Mouse (Mus musculus): ENCODE measurements at regions not wholly inside any gene's neighbourhood (a gene's known extent, or its start where the extent isn't known, plus 50 kb on each side); places are given as distances from the start of the nearest gene placed in this dataset.

DNA sequence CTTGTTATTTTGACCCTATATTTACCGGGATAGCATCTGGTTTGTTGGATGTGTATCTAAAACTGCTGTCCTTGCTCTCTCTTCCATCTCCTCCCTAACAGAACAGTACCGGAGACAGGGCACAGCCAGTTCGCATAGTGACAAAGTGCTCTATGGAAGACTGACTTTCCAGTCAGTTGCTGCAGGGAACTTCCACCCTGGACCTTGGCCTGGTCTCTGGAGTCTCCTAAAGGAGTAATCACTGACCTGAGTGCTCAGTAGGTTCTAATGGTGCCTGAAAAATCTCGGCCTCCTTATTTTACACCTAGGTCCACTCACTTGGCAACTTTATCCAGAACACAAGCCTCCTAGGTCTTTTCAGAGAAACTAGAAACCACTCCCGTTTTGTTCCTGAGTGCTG lies 130.9 kb upstream of the Hmgn3 start:
- DNase-seq (ENCODE audit: extremely low spot score in 1 of 2, low spot score in 1 of 2) = no peak

- no peak for DNase-seq (ENCODE audit: extremely low spot score in 1 of 2, low spot score in 1 of 2)
Observed at GRCm38 (mm10) chr9:83276291-83276690, 129.8 kb upstream of the Hmgn3 start.

DNA sequence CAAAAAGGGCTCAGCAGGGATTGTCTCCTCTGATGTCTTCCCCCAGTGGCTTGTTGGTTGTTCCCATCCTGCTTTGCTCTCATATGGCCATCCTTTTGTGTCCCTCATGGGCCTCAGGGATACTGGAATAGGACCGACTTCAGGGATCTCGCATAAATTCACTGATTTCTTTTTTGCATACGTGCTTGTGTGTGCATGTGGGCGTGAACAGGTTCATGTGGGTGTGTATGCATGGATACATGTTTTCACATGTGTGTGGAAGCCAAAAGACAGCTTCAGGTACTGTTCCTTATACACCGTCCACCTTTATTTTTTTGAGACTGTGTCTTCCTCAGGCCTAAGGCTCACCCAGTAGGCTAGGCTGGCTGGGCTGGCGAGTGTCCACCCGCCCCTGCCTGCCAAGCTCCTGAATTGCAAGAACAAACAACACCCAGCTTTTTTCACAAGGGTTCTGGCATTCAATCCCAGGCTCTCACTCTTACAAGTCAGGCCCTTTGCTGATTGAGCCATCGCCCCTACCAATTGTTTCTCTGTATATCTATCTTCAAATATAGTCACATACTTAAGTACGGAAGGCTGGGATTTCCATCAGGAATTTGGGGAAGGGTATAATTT lies 127.0 kb upstream of the Hmgn3 start:
- DNase-seq (ENCODE audit: extremely low spot score in 1 of 2, low spot score in 1 of 2) = no peak

GRCm38 (mm10) chr9:83265736-83266135 lies 119.3 kb upstream of the Hmgn3 start:
- no peak for DNase-seq (ENCODE audit: extremely low spot score in 1 of 2, low spot score in 1 of 2)

GRCm38 (mm10) chr9:83259511-83259910 lies 113.0 kb upstream of the Hmgn3 start:
- DNase-seq (ENCODE audit: extremely low spot score in 1 of 2, low spot score in 1 of 2) = no peak

- no peak for DNase-seq (ENCODE audit: extremely low spot score in 1 of 2, low spot score in 1 of 2)
Observed at GRCm38 (mm10) chr9:83258986-83259385, 112.5 kb upstream of the Hmgn3 start.

DNA sequence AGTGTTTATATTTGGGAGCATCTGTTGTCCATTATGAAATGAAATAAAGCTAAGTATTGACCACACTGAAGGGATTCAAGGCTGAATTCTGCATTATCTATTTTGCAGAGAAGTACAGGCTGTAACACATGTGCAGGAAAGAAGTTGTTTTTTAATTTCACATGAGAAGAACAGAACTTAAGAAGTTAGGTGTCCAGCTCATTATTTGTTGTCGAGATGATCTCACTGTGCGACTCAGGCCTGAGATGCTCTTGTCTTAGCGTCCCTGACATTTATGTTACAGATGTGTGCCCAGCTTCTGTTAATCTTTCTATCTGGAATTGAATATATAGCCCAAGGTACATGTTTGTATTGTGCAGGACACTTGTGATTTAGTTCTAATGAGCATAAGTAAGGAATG lies 112.0 kb upstream of the Hmgn3 start:
- no peak for DNase-seq (ENCODE audit: extremely low spot score in 1 of 2, low spot score in 1 of 2)

DNA sequence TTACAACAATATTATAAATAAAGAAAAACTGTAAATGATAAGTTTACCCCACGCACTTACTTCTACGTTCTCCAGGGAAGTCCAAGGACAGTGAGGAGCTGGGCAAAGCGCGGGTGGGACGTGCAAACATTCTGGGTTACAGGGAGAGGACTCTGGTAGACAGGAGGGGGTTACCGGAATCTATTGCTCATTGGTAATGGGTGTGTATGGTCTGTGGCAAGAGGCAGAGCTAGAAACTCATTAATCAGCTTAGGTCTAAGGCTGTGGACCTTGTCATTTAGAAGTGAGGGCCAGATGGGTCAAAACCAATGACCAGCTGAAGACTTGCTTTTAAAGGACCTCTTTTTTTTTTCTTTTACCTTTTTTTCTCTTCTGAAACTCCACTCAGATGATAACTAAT lies 107.9 kb upstream of the Hmgn3 start:
- DNase-seq (ENCODE audit: extremely low spot score in 1 of 2, low spot score in 1 of 2) = no peak

DNA sequence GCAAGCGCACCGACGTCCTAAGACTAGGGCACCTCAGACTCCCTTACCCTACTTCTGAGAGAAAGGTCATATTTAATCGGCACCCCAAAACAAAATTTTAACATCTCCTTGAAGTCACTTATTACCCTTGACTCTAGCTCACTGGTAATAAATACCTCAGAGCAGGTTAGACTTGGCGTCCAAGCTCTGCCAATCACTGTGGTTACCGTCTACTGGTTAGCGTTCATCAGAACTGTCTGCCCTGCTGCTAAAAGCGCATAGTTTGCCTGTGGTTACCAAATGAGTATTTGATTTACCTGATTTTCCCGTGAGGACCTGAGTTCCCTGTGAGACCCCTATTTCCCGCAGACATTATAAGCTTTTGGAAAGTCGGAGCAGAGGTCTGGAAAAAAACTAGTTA lies 107.3 kb upstream of the Hmgn3 start:
- no peak for DNase-seq (ENCODE audit: extremely low spot score in 1 of 2, low spot score in 1 of 2)

DNA sequence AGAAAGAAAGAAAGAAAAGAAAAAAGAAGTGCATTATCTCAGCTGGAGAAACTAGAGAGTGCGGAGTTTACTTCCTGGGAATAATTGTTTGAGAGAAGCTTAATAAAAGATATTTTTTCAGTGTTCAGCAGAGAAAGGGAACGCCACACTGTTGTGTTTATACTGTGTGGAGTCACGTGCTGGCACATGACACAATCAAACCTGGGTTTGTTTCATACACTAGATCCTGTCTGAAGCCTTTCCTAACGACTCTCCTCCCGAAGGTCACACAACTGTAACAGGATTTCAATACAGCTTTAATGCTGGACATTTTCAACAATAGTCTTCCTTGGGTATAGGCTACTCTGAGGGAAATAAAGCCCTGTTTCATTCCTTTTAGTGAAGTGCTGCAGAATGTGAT lies 105.3 kb upstream of the Hmgn3 start:
- DNase-seq (ENCODE audit: extremely low spot score in 1 of 2, low spot score in 1 of 2) = no peak

- DNase-seq (ENCODE audit: extremely low spot score in 1 of 2, low spot score in 1 of 2) = no peak
Observed at GRCm38 (mm10) chr9:83249871-83250270, 103.4 kb upstream of the Hmgn3 start.

DNA sequence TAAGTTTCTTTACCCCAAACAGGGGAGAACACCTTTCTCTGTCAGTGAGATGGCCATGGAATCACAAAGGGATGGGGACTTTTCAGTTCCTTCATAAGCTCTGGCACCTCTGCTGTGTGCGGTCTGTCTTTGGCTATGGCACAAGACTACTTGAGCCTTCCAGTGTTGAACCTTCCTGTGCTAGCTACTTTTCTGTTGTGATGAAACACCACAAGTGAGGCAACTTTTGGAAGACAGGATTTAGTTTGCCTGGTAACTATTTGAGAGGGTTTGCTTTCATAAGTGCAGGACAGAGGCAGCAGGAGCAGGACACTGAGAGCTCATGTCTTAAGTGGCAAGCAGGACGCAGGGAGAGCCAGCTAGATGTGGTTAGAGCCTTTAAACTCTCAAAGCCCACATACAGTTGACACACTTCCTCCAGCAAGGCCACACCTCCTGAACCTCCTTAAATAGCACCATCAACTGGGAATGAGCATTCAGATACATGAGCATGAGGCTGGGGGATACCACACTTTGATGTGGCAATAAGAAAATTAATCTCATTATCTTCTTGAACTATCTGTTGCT lies 101.8 kb upstream of the Hmgn3 start:
- no peak for DNase-seq (ENCODE audit: extremely low spot score in 1 of 2, low spot score in 1 of 2)

- no peak for DNase-seq (ENCODE audit: extremely low spot score in 1 of 2, low spot score in 1 of 2)
Observed at GRCm38 (mm10) chr9:83247066-83247668, 100.7 kb upstream of the Hmgn3 start.

GRCm38 (mm10) chr9:83241119-83241518 lies 94.6 kb upstream of the Hmgn3 start:
- no peak for DNase-seq (ENCODE audit: extremely low spot score in 1 of 2, low spot score in 1 of 2)

DNA sequence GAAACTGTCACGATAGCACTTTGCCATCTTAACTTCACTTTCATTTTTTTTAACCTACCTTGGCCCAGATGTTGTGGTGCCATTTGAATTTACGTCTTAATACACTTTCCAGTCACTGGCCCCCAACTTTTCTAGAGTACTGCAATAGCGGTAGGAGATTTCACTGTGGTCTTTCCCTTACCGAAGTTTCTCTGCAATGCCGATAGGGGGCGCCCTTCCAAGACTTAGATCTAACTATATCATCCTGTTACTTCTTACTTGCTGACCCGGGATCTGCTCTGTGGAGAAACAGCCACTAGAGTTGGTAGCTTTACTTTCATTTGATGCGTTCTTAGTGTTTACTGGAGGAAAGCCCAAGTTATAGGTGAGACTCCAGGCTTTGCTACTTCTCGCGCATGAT lies 92.6 kb upstream of the Hmgn3 start:
- DNase-seq (ENCODE audit: extremely low spot score in 1 of 2, low spot score in 1 of 2) = no peak

GRCm38 (mm10) chr9:83221866-83222265 lies 75.4 kb upstream of the Hmgn3 start:
- DNase-seq (ENCODE audit: extremely low spot score in 1 of 2, low spot score in 1 of 2) = no peak

GRCm38 (mm10) chr9:83202583-83202982 lies 56.1 kb upstream of the Hmgn3 start:
- DNase-seq (ENCODE audit: extremely low spot score in 1 of 2, low spot score in 1 of 2) = no peak

- DNase-seq (ENCODE audit: extremely low spot score in 1 of 2, low spot score in 1 of 2) = no peak
Observed at GRCm38 (mm10) chr9:83199771-83200170, 53.3 kb upstream of the Hmgn3 start.

- no peak for DNase-seq (ENCODE audit: extremely low spot score in 1 of 2, low spot score in 1 of 2)
Observed at GRCm38 (mm10) chr9:83199176-83199575, 52.7 kb upstream of the Hmgn3 start.

- no peak for DNase-seq (ENCODE audit: extremely low spot score in 1 of 2, low spot score in 1 of 2)
Observed at GRCm38 (mm10) chr9:83197013-83197412, 50.5 kb upstream of the Hmgn3 start.

Data from layer of hippocampus, postnatal 25 days (tissue).